Mouse (Mus musculus): ENCODE results near the gene Samd3.
A peak's percentile ranks its signal among the peaks of the same experiment; 100 is the strongest.

Samd3 gene

GRCm38 (mm10) chr10:26229488-26229887 lies at the start of gene Samd3:
Gene Samd3, plus strand, starts transcription at chr10:26229707.
- no peak for DNase-seq

GRCm38 (mm10) chr10:26185289-26185688 lies 44.2 kb upstream of the Samd3 start:
- no peak for DNase-seq

GRCm38 (mm10) chr10:26190811-26191210 lies 38.7 kb upstream of the Samd3 start:
- DNase-seq: no peak

GRCm38 (mm10) chr10:26194892-26195291 lies 34.6 kb upstream of the Samd3 start:
- no peak for DNase-seq

GRCm38 (mm10) chr10:26202708-26203368 lies 26.7 kb upstream of the Samd3 start:
- DNase-seq: no peak

GRCm38 (mm10) chr10:26220729-26221128 lies 8.8 kb upstream of the Samd3 start:
- no peak for DNase-seq

GRCm38 (mm10) chr10:26226241-26226640 lies 3.3 kb upstream of the Samd3 start:
- no peak for DNase-seq

- no peak for DNase-seq
These were observed 2.8 kb upstream of the Samd3 start for GRCm38 (mm10) chr10:26226734-26227133.

GRCm38 (mm10) chr10:26228187-26228586 lies 1.3 kb upstream of the Samd3 start:
- DNase-seq: no peak

GRCm38 (mm10) chr10:26232071-26232653 lies 2.7 kb downstream of the Samd3 start:
- peak in 1 of 2 experiments; percentile 1 for DNase-seq

GRCm38 (mm10) chr10:26238559-26238958 lies 9.1 kb downstream of the Samd3 start:
- DNase-seq: no peak

- no peak for DNase-seq
These were observed 9.6 kb downstream of the Samd3 start for GRCm38 (mm10) chr10:26239090-26239489.

GRCm38 (mm10) chr10:26243203-26243602 lies 13.7 kb downstream of the Samd3 start:
- DNase-seq: no peak

- DNase-seq: no peak
These were observed 15.0 kb downstream of the Samd3 start for GRCm38 (mm10) chr10:26244466-26244865.

GRCm38 (mm10) chr10:26249426-26250165 lies 20.1 kb downstream of the Samd3 start:
- DNase-seq: no peak

- DNase-seq: no peak
These were observed 30.4 kb downstream of the Samd3 start for GRCm38 (mm10) chr10:26259908-26260307.

GRCm38 (mm10) chr10:26263744-26264459 lies 34.4 kb downstream of the Samd3 start:
- no peak for DNase-seq

- no peak for DNase-seq
These were observed 45.9 kb downstream of the Samd3 start for GRCm38 (mm10) chr10:26275414-26275813.

- no peak for DNase-seq
These were observed 50.5 kb downstream of the Samd3 start for GRCm38 (mm10) chr10:26280009-26280408.

GRCm38 (mm10) chr10:26287136-26287535 lies 57.6 kb downstream of the Samd3 start:
- DNase-seq: no peak

- no peak for DNase-seq
These were observed 67.7 kb downstream of the Samd3 start for GRCm38 (mm10) chr10:26297200-26297599.

- no peak for DNase-seq
These were observed 68.1 kb downstream of the Samd3 start for GRCm38 (mm10) chr10:26297626-26298025.

- no peak for DNase-seq
These were observed 72.8 kb downstream of the Samd3 start for GRCm38 (mm10) chr10:26302336-26302735.

Data from kidney, postnatal 36 days (tissue).